Mouse (Mus musculus) ES-E14 (cell line): ENCODE data around the gene Gpatch8.

Experiments used
- CHD2 ChIP-seq: IDR thresholded peaks from 2 replicates; pipeline ENCODE4 v1.6.1; 2014; ENCODE audit warnings: mild to moderate bottlenecking, low read depth, low read length, inconsistent platforms
- MAFK ChIP-seq: IDR thresholded peaks from 2 replicates; pipeline ENCODE4 v1.6.1; 2014; ENCODE audit warnings: mild to moderate bottlenecking, low read depth, low read length, inconsistent platforms; ENCODE audit not compliant: insufficient read depth

DNA sequence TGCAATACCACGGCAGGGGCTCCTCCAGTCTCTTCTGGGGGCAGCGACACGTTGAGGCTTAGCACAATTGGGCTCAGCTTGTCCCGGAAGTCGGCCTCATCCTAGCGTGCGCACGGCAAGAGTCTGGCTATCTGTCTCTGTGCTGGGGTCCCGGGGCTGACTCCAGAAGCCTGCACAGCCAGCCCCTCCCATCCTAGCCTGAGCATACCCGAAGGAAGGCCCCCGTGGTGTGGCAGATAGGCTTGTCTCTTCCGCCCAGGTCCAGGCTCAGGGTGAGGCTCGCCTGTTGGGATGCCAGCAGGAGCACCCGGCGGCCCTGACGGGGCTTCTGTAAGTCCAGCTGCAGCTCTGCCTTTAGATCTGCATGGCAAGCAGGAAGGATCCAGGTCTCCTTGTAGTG, 95.7 kb downstream of the Gpatch8 start:
- TF ChIP-seq MAFK (no peak), CHD2 (no peak)
